Mouse (Mus musculus): ENCODE data around the gene Slc4a2.

Gene Slc4a2

GRCm38 (mm10) chr5:24423129-24424003 is at the start of gene Slc4a2, which contains the start of gene Cdk5:
Slc4a2 (plus strand) TSS chr5:24423837.
Cdk5 (minus strand) TSS chr5:24423530.
- DNase-seq, result peak; percentile 99 to 100

- no peak for DNase-seq
These were observed 49.4 kb upstream of the Slc4a2 start for GRCm38 (mm10) chr5:24374216-24374615.

DNA sequence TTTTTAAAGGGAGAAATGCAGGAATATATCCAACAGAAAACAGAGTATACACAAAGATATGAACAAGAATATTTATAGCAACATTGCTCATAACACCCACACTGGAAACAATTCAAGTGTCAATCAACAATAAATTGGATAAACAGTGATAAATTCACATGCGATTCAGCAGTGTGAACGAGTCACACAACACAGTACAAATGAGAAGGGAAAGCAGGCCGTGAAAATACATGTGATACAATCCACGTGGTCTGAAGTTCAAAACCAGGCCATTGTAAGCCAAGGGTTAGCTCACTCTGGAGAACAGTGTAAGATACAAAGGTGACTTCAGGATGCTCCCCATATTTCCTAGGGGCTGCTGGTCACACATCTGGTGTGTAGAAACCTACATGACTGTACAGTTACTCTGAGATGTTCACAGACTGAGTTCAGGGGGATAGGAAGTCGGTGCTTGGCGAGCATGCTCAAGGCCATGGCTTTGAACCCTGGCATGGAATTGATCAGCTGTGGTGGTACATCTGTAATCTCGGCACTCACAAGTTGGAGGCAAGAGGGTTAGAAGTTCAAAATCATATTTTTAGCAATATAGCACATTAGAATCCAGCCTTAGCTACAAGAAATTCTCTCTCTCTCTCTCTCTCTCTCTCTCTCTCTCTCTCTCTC is 48.8 kb upstream of the Slc4a2 start:
- no peak for DNase-seq

DNA sequence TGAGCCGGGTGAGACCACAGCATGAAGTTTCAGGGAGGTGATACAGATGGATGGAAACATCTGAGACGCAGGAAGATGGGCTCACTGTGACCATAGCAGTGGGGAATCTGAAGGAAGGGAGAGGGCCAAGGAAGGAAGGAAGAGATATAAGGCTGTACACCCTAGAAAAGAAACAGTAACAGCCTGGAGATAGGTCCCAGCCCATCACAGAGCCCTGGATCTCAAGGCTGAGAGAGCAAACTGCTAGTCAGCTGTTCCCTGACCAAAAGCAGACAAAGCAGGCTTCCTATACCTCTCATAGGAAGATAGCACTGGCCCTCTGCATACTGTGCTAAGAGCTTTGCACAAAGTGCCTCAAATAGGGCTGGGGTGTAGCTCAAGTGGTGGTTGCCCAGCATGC is 44.9 kb upstream of the Slc4a2 start:
- no peak for DNase-seq

DNA sequence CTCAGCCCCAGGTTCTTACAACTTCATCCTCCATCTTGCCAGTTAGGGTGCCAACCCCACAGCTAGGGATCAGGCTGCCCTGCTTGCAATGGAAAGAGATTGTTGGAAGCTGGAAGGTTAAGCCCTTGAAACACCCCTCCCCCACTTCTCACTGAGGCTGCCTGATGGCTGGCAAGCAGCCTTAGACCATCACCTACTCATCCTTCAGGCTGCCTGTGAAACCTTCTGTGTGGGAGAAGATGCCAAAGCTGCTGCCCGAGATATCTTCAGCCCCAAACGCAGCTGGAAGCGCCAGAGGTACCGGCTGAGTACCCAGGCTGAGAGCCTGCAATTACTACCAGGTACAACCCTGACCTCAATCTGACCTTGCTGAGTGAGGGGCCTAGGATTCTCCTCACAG is 44.1 kb upstream of the Slc4a2 start:
- peak; percentile 55 to 69 for DNase-seq

- DNase-seq, result no peak
These were observed 43.1 kb upstream of the Slc4a2 start for GRCm38 (mm10) chr5:24380499-24380898.

GRCm38 (mm10) chr5:24381486-24381885 is 42.2 kb upstream of the Slc4a2 start:
- DNase-seq, result no peak

GRCm38 (mm10) chr5:24381988-24382387 is 41.6 kb upstream of the Slc4a2 start:
- DNase-seq, result no peak

GRCm38 (mm10) chr5:24383026-24383859 is 40.4 kb upstream of the Slc4a2 start:
- DNase-seq, result peak; percentile 98

DNA sequence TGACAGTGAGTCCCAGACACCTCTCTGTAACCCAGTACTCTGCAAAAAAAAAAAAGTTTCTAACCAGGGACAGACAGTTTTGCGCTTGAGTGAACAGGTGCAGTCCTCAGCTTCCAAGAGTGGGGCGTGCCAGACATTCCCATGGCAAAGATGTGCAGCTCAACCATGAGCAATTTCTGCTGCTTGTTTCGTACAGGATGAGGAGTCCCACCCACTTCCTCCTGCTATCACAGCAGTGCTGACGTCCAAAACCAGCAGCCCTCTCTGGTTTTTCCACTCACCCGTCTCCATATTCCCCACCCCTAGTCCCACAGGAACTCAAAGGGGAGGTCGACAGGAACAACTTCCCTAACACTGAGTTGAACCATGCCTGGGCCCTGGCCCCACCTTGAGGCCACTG is 39.2 kb upstream of the Slc4a2 start:
- no peak for DNase-seq

DNA sequence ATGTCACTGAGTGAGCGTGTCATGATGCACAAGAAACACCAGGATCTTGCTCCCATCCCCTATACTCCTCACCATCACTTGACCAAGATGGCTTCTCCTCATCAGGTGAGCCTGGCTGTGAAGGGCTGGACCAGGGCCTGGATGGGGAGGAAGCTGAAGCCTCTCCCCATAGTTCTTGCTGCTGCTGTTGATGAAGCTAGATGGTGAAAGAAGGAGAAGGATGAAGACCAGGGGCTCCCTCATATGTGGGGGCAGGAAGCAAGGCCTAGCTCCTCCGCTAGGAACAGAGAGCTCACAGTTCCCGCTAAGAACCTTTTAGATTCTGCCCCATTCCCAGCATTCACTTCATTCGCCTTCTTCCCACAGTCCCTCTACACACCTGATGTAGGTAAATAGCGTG is 38.3 kb upstream of the Slc4a2 start:
- no peak for DNase-seq

DNA sequence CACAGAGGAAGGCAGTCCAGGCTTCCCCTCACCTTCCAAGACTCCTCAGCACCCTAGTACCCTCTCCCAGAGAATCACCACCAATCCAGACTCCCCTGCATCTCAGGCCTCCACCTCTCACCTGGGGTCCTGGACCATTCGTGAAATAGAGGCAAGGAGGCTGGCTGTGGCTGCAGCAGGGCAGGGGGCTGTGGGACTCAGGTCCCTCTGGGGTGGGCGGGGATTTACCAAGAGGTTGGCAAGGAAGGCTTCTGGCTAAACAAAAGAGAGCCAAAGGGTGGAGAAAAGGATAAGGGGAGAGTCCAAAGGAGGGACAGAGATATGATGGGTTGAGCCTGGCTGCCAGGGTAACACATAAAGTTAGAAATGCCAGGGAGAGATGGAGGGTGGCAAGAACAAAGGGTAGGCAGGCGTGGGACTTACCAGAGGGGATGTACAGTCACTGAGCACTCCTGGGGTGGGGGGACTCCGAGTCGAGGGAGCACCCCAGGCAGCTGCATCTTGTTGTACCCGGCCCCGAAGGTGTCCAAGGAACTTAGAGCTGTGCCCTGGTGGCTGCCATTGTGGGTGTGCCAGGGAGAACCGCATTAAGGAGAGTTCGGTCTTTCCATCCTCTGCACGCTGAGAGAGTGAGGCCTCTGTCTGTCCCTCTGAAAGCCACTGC is 37.6 kb upstream of the Slc4a2 start:
- no peak for DNase-seq

GRCm38 (mm10) chr5:24387264-24388241 is 36.1 kb upstream of the Slc4a2 start:
- DNase-seq, result peak; percentile 63 to 68

DNA sequence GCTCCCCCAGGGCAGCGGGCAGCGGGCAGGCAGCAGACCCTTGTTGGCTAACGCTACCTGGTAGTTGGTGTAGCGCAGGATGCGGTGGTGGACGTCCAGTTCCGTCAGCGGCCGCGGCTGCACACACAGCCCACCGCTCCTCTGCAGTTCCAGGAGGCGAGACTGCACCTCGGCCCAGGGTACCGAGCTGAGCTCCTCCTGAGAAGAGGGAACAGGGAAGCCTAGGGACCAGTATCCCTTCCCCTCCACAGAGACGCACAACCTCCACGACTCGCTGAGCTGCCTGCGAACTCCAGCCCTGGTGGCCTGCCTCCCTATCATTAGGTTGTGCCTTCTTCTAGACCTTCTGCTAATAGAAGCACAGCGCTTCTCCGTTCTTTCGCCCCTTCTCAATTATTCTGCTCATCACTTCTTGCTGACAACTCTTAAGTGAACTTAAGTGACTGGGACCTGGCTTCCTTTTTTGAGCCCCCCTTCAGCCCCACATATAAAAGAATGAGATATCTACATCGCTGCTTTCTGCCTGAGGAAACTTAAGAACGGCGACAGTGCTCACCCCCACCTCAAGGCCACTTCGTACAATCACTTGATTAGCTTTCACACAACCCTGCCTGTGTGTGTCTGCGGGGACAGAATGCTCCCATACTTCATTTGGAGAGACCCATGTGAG is 35.3 kb upstream of the Slc4a2 start:
- DNase-seq, result no peak

DNA sequence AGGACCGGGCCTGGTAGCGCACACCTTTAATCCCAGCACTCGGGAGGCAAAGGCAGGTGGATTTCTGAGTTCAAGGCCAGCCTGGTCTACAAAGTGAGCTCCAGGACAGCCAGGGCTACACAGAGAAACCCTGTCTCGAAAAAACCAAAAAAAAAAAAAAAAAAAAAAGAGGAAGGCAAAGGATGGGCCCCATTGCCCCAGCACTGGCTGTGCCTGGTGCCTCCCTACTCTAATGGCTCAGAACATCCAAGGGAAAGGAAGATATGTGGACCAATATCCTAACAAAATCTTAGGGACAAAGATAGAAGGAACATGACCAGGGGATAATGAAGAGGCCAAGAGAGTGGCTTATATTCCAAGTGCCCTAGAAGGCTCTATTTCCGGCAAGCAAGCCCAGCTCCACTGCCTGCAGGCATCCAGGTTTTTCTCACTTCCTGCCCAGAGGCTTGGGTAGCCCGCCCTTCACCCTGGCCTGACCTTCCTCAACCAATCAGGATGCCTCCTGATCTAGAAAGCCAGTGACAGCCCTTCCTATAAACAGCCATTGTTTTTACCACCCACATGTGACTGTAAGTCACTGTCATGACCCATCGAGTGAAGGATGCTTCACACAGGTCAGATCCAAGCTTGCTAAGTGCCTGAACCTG is 34.5 kb upstream of the Slc4a2 start:
- no peak for DNase-seq

GRCm38 (mm10) chr5:24389658-24390020 is 34.0 kb upstream of the Slc4a2 start:
- no peak for DNase-seq

GRCm38 (mm10) chr5:24391864-24392263 is 31.8 kb upstream of the Slc4a2 start, which contains the start of gene Atg9b:
Atg9b (minus strand) TSS chr5:24392143.
- no peak for DNase-seq

DNA sequence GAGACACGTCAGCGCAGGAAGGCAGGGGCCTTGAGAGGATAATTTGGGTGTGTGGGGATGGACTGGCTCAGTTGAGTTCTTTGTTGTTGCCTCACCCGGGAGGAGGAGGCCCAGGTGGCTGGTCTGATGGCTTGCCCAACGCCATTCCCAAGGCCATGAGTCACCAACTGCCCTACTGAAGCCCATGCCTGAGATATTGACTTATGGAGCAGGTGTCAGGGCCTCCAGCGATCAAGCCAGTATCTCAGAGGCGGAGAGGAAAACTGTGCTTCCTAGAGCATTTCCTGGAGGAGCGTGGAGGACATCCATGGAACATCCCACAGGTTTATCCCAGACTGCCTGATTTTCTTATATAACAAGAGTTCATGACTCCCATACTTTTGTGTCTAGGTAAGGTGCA is 30.9 kb upstream of the Slc4a2 start:
- no peak for DNase-seq

DNA sequence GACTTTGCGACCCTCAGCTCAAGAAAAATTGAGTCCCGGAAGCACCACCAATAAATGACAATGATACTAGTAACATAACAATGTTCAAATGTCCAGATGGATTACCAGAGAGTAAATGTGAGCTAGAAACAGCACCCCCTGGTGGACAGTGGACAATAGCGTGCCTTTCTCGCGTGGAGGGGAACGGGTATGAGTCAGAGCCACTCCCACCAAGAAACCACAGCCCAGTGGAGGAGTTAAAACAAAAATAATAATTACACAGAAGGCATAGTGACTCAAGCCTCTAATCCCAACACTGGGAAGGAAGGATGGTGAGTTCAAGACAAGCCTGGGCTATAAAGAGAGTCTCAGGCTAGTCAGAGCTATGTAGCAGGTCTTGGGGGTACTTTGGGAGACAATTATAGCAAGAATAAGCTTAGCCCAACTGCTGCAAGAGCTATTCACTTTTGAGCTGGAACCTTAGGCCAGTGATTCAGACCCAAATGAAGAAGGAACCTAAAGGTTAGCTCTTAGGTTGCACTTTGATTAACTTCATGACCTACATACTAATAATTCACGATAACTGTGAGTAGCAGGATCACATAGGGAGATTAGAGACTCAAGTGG is 30.1 kb upstream of the Slc4a2 start, which contains the start of gene Abcb8:
Gene Abcb8 (plus strand): TSS at position 272 of the 606 bp plus-strand sequence.
- DNase-seq, result peak; percentile 93 to 95

Measured in cerebellum, postnatal 10 days (tissue).